Mouse (Mus musculus) cerebellum, adult 2 months (tissue): Measurements from ENCODE around the gene Fcmr.

Experiments used
- CTCF ChIP-seq: fragments of 200-500 bp; IDR thresholded peaks from 2 replicates; pipeline ENCODE4 v1.5.1; 2011; ENCODE audit warnings: low read depth, mild to moderate bottlenecking, control low read depth, low read length, moderate library complexity, borderline replicate concordance; ENCODE audit not compliant: insufficient read depth
- POLR2A ChIP-seq: fragments of 200-500 bp; IDR thresholded peaks from 2 replicates; pipeline ENCODE4 v1.6.1; 2011; ENCODE audit warnings: low read length, control low read depth, borderline replicate concordance; ENCODE audit not compliant: insufficient read depth

DNA sequence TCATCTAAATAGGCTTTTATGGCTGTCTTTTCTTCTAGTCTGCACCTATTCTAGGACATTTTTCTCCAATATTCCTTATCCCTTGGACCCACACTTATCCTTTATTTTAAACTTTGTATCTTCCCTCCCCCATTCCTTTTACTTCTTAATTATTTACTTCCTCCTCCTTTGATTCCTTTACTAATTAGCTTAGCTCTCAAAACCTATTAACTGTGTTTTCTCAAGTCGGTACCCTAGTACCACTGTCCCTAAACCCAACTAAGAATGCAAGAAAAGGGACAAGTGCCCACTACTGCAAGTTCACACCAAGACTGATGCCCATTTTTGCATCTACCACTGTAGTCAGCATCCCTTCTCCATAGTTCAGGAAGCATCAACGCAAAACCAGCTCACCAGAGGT lies 9.7 kb upstream of the Fcmr start:
- no peak for TF ChIP-seq CTCF
- TF ChIP-seq POLR2A, result no peak
